Mouse (Mus musculus): ENCODE measurements at regions not wholly inside any gene's neighbourhood (a gene's known extent, or its start where the extent isn't known, plus 50 kb on each side); places are given as distances from the start of the nearest gene placed in this dataset.

- H3K27me3 ChIP-seq (ENCODE audit: control insufficient read depth, insufficient read depth, low read depth, low read length), result no peaks in the 10 kb centered on the region
- no peak overlapping the region for H3K9ac ChIP-seq (ENCODE audit: low read length)
- no peak overlapping the region for H3K27ac ChIP-seq (ENCODE audit: low read length)
- H3K9me3 ChIP-seq (ENCODE audit: control insufficient read depth, low read length), result no peaks in the 10 kb centered on the region
- no peaks in the 10 kb centered on the region for H3K36me3 ChIP-seq (ENCODE audit: control insufficient read depth, insufficient read depth, low read length)
- no peak overlapping the region for H3K4me3 ChIP-seq (ENCODE audit: low read length)
- no peak for ATAC-seq (ENCODE audit: low read depth)
- no peak overlapping the region for H3K4me2 ChIP-seq (ENCODE audit: low read depth, low read length)
- H3K4me1 ChIP-seq (replicated peaks; ENCODE audit: control insufficient read depth, insufficient read depth, low read length), result no peaks in the 10 kb centered on the region
- WGBS, result 74% methylated on average over 7 of the region's 7 CpGs
These were observed 159.2 kb upstream of the Gbe1 start for GRCm38 (mm10) chr16:70154587-70154986.

- no peak overlapping the region for H3K4me3 ChIP-seq (ENCODE audit: low read length)
- H3K9ac ChIP-seq (ENCODE audit: low read length), result no peak overlapping the region
- no peak overlapping the region for H3K27ac ChIP-seq (ENCODE audit: low read length)
- H3K4me1 ChIP-seq (replicated peaks; ENCODE audit: control insufficient read depth, insufficient read depth, low read length), result no peaks in the 10 kb centered on the region
- H3K36me3 ChIP-seq (ENCODE audit: control insufficient read depth, insufficient read depth, low read length), result no peaks in the 10 kb centered on the region
- H3K9me3 ChIP-seq (ENCODE audit: control insufficient read depth, low read length), result no peaks in the 10 kb centered on the region
- H3K4me2 ChIP-seq (ENCODE audit: low read depth, low read length), result no peak overlapping the region
- H3K27me3 ChIP-seq (ENCODE audit: control insufficient read depth, insufficient read depth, low read depth, low read length), result no peaks in the 10 kb centered on the region
- no peak for ATAC-seq (ENCODE audit: low read depth)
These were observed 153.2 kb upstream of the Gbe1 start for GRCm38 (mm10) chr16:70160539-70160938.

- Histone ChIP-seq H3K4me1 (replicated peaks; ENCODE audit: control insufficient read depth, insufficient read depth, low read length) (no peaks in the 10 kb centered on the region; the same call in 1 of the 2 replicates), H3K9ac (ENCODE audit: low read length) (no peak overlapping the region), H3K9me3 (ENCODE audit: control insufficient read depth, low read length) (no peaks in the 10 kb centered on the region), H3K4me3 (ENCODE audit: low read length) (no peak overlapping the region), H3K27me3 (ENCODE audit: control insufficient read depth, insufficient read depth, low read depth, low read length) (no peaks in the 10 kb centered on the region), H3K36me3 (ENCODE audit: control insufficient read depth, insufficient read depth, low read length) (no peaks in the 10 kb centered on the region), H3K4me2 (ENCODE audit: low read depth, low read length) (no peak overlapping the region), H3K27ac (ENCODE audit: low read length) (no peak overlapping the region)
- ATAC-seq (ENCODE audit: low read depth), result no peak
- WGBS, result 35% methylated on average over 7 of the region's 7 CpGs
These were observed 138.6 kb upstream of the Gbe1 start for GRCm38 (mm10) chr16:70175140-70175539.

DNA sequence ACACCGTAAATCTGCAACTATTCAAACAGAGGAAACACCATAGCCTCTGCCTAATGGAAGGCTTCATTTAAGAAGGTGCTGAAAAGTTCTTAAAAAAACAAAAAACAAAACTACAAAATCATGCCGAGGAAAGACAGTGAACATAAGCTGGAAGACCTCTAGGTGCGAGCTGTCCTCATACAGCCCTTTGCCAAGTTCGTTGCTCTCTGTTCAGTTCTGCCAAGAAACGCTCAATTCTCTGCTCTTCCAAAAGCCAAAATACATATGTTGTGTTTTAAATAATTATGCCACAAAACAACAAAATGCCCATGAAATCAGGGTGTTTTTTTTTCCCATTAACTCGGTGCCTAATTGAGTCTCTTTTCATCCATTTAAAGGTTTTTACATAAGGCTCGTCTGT lies 134.8 kb upstream of the Gbe1 start:
- 67% methylated on average over 7 of the region's 7 CpGs for WGBS
- Histone ChIP-seq H3K4me3 (ENCODE audit: low read length) (no peak overlapping the region), H3K9me3 (ENCODE audit: control insufficient read depth, low read length) (no peaks in the 10 kb centered on the region), H3K36me3 (ENCODE audit: control insufficient read depth, insufficient read depth, low read length) (no peaks in the 10 kb centered on the region), H3K27ac (ENCODE audit: low read length) (no peak overlapping the region), H3K27me3 (ENCODE audit: control insufficient read depth, insufficient read depth, low read depth, low read length) (no peaks in the 10 kb centered on the region), H3K4me2 (ENCODE audit: low read depth, low read length) (no peak overlapping the region), H3K9ac (ENCODE audit: low read length) (no peak overlapping the region), H3K4me1 (replicated peaks; ENCODE audit: control insufficient read depth, insufficient read depth, low read length) (no peaks in the 10 kb centered on the region; the same call in 1 of the 2 replicates)
- ATAC-seq (ENCODE audit: low read depth), result no peak

- ATAC-seq (ENCODE audit: low read depth), result no peak
- Histone ChIP-seq H3K27ac (ENCODE audit: low read length) (no peak overlapping the region), H3K9ac (ENCODE audit: low read length) (no peak overlapping the region), H3K27me3 (ENCODE audit: control insufficient read depth, insufficient read depth, low read depth, low read length) (no peaks in the 10 kb centered on the region), H3K36me3 (ENCODE audit: control insufficient read depth, insufficient read depth, low read length) (no peaks in the 10 kb centered on the region), H3K4me2 (ENCODE audit: low read depth, low read length) (no peak overlapping the region), H3K9me3 (ENCODE audit: control insufficient read depth, low read length) (no peaks in the 10 kb centered on the region), H3K4me1 (replicated peaks; ENCODE audit: control insufficient read depth, insufficient read depth, low read length) (no peaks in the 10 kb centered on the region), H3K4me3 (ENCODE audit: low read length) (no peak overlapping the region)
- 43% methylated on average over 1 of the region's 1 CpGs for WGBS
These were observed 99.7 kb upstream of the Gbe1 start for GRCm38 (mm10) chr16:70213861-70214597.

DNA sequence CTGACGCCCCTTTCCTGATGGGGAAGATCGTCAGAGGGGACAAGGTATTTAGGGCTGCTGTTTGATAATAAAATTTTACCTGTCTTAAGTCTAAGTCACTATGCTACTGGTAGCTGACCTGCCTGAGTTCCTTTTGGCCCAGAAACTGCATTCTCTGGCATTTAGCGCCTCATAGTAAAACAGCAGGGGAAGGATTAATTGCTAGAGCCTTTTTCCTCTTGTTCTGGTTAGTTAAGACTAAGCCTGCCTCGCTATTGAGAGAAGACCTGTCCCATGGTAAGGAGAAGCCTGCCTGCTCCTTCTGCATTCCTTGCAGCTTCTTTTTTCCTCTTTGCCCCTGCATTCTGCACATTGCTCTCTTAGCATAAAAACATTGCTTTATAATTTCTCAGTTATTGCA lies 98.9 kb upstream of the Gbe1 start:
- Histone ChIP-seq H3K27me3 (ENCODE audit: control insufficient read depth, insufficient read depth, low read depth, low read length) (no peaks in the 10 kb centered on the region), H3K9ac (ENCODE audit: low read length) (no peak overlapping the region), H3K36me3 (ENCODE audit: control insufficient read depth, insufficient read depth, low read length) (no peaks in the 10 kb centered on the region), H3K4me1 (replicated peaks; ENCODE audit: control insufficient read depth, insufficient read depth, low read length) (no peaks in the 10 kb centered on the region), H3K4me3 (ENCODE audit: low read length) (no peak overlapping the region), H3K27ac (ENCODE audit: low read length) (no peak overlapping the region), H3K4me2 (ENCODE audit: low read depth, low read length) (no peak overlapping the region), H3K9me3 (ENCODE audit: control insufficient read depth, low read length) (no peaks in the 10 kb centered on the region)
- ATAC-seq (ENCODE audit: low read depth), result no peak
- 17% methylated on average over 4 of the region's 4 CpGs for WGBS

DNA sequence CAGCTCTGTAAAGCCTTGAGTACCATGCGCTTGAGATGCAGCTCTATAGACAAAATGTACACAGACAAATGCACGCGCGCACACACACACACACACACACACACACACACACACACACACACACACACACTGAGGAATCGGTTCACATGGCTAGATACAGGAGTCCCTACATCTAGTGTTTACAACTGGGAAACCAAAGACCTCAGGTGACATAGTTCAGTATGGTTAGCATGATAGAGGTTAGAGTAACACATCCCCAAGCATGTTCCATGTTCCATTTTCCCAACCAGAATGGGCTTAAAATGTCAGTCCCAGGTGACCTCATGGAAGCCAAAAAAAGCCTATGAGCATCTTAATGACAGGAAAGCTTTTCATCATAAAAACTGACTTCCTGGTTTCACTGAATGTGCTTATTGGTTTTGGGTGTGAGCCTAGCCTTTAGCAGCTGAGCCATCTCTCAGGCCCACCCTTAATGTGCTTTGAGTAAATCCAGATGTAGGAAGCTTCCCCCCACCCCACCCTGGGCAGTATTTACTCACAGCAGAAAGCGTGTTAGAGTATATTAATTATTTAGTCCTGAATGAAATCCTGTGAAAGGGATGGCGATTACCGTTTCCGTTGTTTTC lies 86.0 kb upstream of the Gbe1 start:
- Histone ChIP-seq H3K4me2 (ENCODE audit: low read depth, low read length) (no peak overlapping the region), H3K9ac (ENCODE audit: low read length) (no peak overlapping the region), H3K36me3 (ENCODE audit: control insufficient read depth, insufficient read depth, low read length) (no peaks in the 10 kb centered on the region), H3K27ac (ENCODE audit: low read length) (no peak overlapping the region), H3K9me3 (ENCODE audit: control insufficient read depth, low read length) (no peaks in the 10 kb centered on the region; the same call in 1 of the 2 replicates), H3K27me3 (ENCODE audit: control insufficient read depth, insufficient read depth, low read depth, low read length) (no peaks in the 10 kb centered on the region), H3K4me3 (ENCODE audit: low read length) (no peak overlapping the region), H3K4me1 (replicated peaks; ENCODE audit: control insufficient read depth, insufficient read depth, low read length) (no peaks in the 10 kb centered on the region)
- ATAC-seq (ENCODE audit: low read depth), result no peak
- WGBS, result 87% methylated on average over 9 of the region's 9 CpGs

- no peak for ATAC-seq (ENCODE audit: low read depth)
These were observed 81.0 kb upstream of the Gbe1 start for GRCm38 (mm10) chr16:70232706-70233105.

DNA sequence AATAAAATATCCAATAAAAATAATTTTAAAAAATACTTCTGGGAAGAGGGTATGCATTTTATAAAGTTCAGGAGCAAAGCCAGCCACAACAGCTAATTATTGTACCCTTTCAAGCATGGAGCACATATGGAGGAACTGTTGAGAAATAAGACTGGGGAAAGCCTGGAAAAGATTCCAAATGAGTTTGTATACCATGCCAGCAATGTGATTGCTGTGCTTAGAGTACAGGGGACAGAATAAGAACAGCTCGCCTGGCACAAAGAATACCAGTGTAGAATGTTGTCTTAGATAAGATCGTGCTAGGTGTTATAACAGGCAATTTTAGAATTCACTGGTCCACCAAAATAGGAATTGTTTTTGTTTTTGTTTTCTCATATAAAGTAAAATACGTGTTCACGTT lies 78.6 kb upstream of the Gbe1 start:
- Histone ChIP-seq H3K4me2 (ENCODE audit: low read depth, low read length) (no peak overlapping the region), H3K9ac (ENCODE audit: low read length) (no peak overlapping the region), H3K4me1 (replicated peaks; ENCODE audit: control insufficient read depth, insufficient read depth, low read length) (no peaks in the 10 kb centered on the region), H3K27ac (ENCODE audit: low read length) (no peak overlapping the region), H3K36me3 (ENCODE audit: control insufficient read depth, insufficient read depth, low read length) (no peaks in the 10 kb centered on the region), H3K4me3 (ENCODE audit: low read length) (no peak overlapping the region), H3K9me3 (ENCODE audit: control insufficient read depth, low read length) (no peaks in the 10 kb centered on the region; the same call in 1 of the 2 replicates), H3K27me3 (ENCODE audit: control insufficient read depth, insufficient read depth, low read depth, low read length) (no peaks in the 10 kb centered on the region)
- ATAC-seq (ENCODE audit: low read depth), result no peak
- 85% methylated on average over 4 of the region's 4 CpGs for WGBS

More at GRCm38 (mm10) chr16:70232706-70233105, 81.0 kb upstream of the Gbe1 start:
- Histone ChIP-seq H3K27ac (ENCODE audit: low read length) (no peak overlapping the region), H3K4me2 (ENCODE audit: low read depth, low read length) (no peak overlapping the region), H3K9me3 (ENCODE audit: control insufficient read depth, low read length) (no peaks in the 10 kb centered on the region; the same call in 1 of the 2 replicates), H3K27me3 (ENCODE audit: control insufficient read depth, insufficient read depth, low read depth, low read length) (no peaks in the 10 kb centered on the region), H3K4me3 (ENCODE audit: low read length) (no peak overlapping the region), H3K4me1 (replicated peaks; ENCODE audit: control insufficient read depth, insufficient read depth, low read length) (no peaks in the 10 kb centered on the region), H3K36me3 (ENCODE audit: control insufficient read depth, insufficient read depth, low read length) (no peaks in the 10 kb centered on the region), H3K9ac (ENCODE audit: low read length) (no peak overlapping the region)
- WGBS, result 83% methylated on average over 9 of the region's 9 CpGs
